In the genomic region with DNA sequence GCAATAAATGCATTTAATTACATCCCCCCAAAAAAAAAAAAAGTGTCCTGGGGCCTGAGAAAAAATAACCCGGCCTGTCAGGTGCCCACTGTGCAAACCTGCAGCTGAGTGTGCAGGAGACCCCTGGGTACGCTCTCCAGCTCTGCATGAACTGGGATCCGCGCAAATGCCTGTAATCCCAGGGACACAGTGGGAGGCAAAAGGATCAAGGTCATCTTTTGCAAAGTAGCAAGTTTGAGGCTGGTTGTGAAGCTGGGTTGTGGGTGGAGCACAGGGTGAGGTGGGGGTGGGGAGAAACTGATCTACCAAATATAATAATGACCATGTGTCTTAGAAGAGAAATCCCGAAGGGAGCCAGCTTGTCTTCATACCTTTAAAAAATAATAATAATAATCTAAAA, we compare ENCODE assay signal across 10 mouse cellular contexts. TPM values are rescaled to one million over a fixed set of nuclear protein-coding genes. Genes with fewer than 3 reads are reported as not detected.
DNase-seq lines count a peak whose midpoint lies in the region; ATAC-seq and TF ChIP-seq lines count a peak whose summit lies in the region.
"Had no signal": no experiment of that assay in that cellular context is flagged by ENCODE, and none has a peak within 500 bp of the region (broad histone marks: within the 10 kb centered on the region; RNA-seq: fewer than 3 reads in every experiment).

No protein-coding gene starts in this region.

- no peak overlapping the region for H3K4me3 ChIP-seq in kidney, postnatal 0 days (replicated peaks; ENCODE audit: low read depth, low read length)
- H3K4me3 ChIP-seq in embryonic facial prominence, embryonic 14.5 days (ENCODE audit: low read depth, low read length): peak overlapping the region; percentile 70; the same call in 1 of the 2 replicates
- no peak overlapping the region for H3K4me3 ChIP-seq in intestine, embryonic 15.5 days (replicated peaks)

- no peaks in the 10 kb centered on the region; the same call in 1 of the 2 replicates for H3K4me1 ChIP-seq in kidney, postnatal 0 days (replicated peaks; ENCODE audit: insufficient read depth, low read length)
- H3K4me1 ChIP-seq in embryonic facial prominence, embryonic 14.5 days (ENCODE audit: control insufficient read depth, insufficient read depth, low read length): peaks cover 4% of the 10 kb centered on the region; the same call in 1 of the 2 replicates
- H3K4me1 ChIP-seq in intestine, embryonic 15.5 days (replicated peaks): 0 out of 2 replicates have a peak, but pooled peaks cover 4% of the 10 kb centered on the region

- H3K36me3 ChIP-seq in kidney, postnatal 0 days (ENCODE audit: insufficient read depth, low read length): no peaks in the 10 kb centered on the region
- H3K36me3 ChIP-seq in embryonic facial prominence, embryonic 14.5 days (ENCODE audit: control insufficient read depth, insufficient read depth, low read length): 0 out of 2 replicates have a peak, but pooled peaks cover 3% of the 10 kb centered on the region
- no peaks in the 10 kb centered on the region for H3K36me3 ChIP-seq in intestine, embryonic 15.5 days

- no peak for ATAC-seq in kidney, postnatal 0 days (replicated peaks; ENCODE audit: low FRiP score, low read depth)
- no peak for ATAC-seq in embryonic facial prominence, embryonic 14.5 days (ENCODE audit: low read depth)
- no peak for ATAC-seq in intestine, embryonic 15.5 days
- no peak for ATAC-seq in frontal cortex, adult (ENCODE audit: low TSS enrichment)

- 76% methylated on average over 5 of the region's 5 CpGs for WGBS in kidney, postnatal 0 days
- 51% methylated on average over 5 of the region's 5 CpGs for WGBS in embryonic facial prominence, embryonic 14.5 days
- 66% methylated on average over 5 of the region's 5 CpGs for WGBS in intestine, embryonic 15.5 days

- no peaks in the 10 kb centered on the region for H3K27me3 ChIP-seq in kidney, postnatal 0 days (ENCODE audit: insufficient read depth, low read length)
- H3K27me3 ChIP-seq in embryonic facial prominence, embryonic 14.5 days (replicated peaks; ENCODE audit: control insufficient read depth, insufficient read depth, low read length): no peaks in the 10 kb centered on the region
- H3K27me3 ChIP-seq in intestine, embryonic 15.5 days (replicated peaks): no peaks in the 10 kb centered on the region

- H3K27ac ChIP-seq in kidney, postnatal 0 days: no peak overlapping the region
- no peak overlapping the region for H3K27ac ChIP-seq in embryonic facial prominence, embryonic 14.5 days (replicated peaks; ENCODE audit: low read depth, low read length)
- no peak overlapping the region for H3K27ac ChIP-seq in intestine, embryonic 15.5 days

- H3K9ac ChIP-seq in kidney, postnatal 0 days (ENCODE audit: low read depth, low read length): no peak overlapping the region
- 0 out of 2 replicates have a peak overlapping the region, but pooled peaks have one; percentile 30 for H3K9ac ChIP-seq in embryonic facial prominence, embryonic 14.5 days (ENCODE audit: low read depth, low read length)
- H3K9ac ChIP-seq in intestine, embryonic 15.5 days: no peak overlapping the region

- TF ChIP-seq CTCF in kidney, postnatal 0 days (IDR thresholded peaks at IDR 0.05; ENCODE audit: low read depth): no peak

- DNase-seq in kidney, postnatal 0 days (ENCODE audit: low spot score): no peak
- no peak for DNase-seq in kidney, adult 9 months
- no peak for DNase-seq in embryonic facial prominence, embryonic 14.5 days (ENCODE audit: low spot score)
- peak; percentile 40 for DNase-seq in retina, postnatal 1 day
- no peak for DNase-seq in kidney, postnatal 25 days
- DNase-seq: kidney, postnatal 36 days; lung, postnatal 36 days; thymus, postnatal 36 days had no signal

- H3K9me3 ChIP-seq in kidney, postnatal 0 days (replicated peaks; ENCODE audit: low read length): no peaks in the 10 kb centered on the region
- no peaks in the 10 kb centered on the region for H3K9me3 ChIP-seq in embryonic facial prominence, embryonic 14.5 days (ENCODE audit: control insufficient read depth, low read length)
- no peaks in the 10 kb centered on the region for H3K9me3 ChIP-seq in intestine, embryonic 15.5 days

- peak overlapping the region; percentile 21; the same call in 1 of the 2 replicates for H3K4me2 ChIP-seq in kidney, postnatal 0 days (ENCODE audit: low read length)
- H3K4me2 ChIP-seq in embryonic facial prominence, embryonic 14.5 days (ENCODE audit: low read depth, low read length): peak overlapping the region; percentile 98
- peak overlapping the region; percentile 18; the same call in 1 of the 2 replicates for H3K4me2 ChIP-seq in intestine, embryonic 15.5 days (replicated peaks)

RNA-seq across cellular contexts. Expression of a gene that starts 1.8 kb away (rescaled TPM):
- 12.3 and 12.7 TPM in 2 replicates for polyA plus RNA-seq in kidney, postnatal 0 days (2015; fragmentation: Nextera tagmentation; extraction: Ambion mirVana)
- polyA plus RNA-seq in embryonic facial prominence, embryonic 14.5 days (2014; fragmentation: Nextera tagmentation; extraction: Ambion mirVana): 22.5 and 22.6 TPM in 2 replicates
- polyA plus RNA-seq in intestine, embryonic 15.5 days (2015; fragmentation: Nextera tagmentation; extraction: Ambion mirVana): 26.5 and 28.8 TPM in 2 replicates

Comparison
In these comparisons a context has a peak if more than half of its experiments do, and no peak if none do; other contexts are left out.
1. H3K4me2 ChIP-seq: peak in every context shown above with its lines; median percentile 98 in embryonic facial prominence, embryonic 14.5 days; 21 in kidney, postnatal 0 days; 18 in intestine, embryonic 15.5 days.